Mouse (Mus musculus) midbrain, embryonic 15.5 days (tissue): ENCODE measurements at regions not wholly inside any gene's neighbourhood (a gene's known extent, or its start where the extent isn't known, plus 50 kb on each side); places are given as distances from the start of the nearest gene placed in this dataset.

Source experiments
- ATAC-seq: fragments of 200-750 bp; cut with Nextera tagmentation; replicated peaks from 2 replicates; pipeline ENCODE4 v1.8.0; 2017; ENCODE audit warnings: moderate TSS enrichment
- H3K27ac ChIP-seq: fragments of 300-500 bp; sonication (generic); 2 replicates; pipeline ENCODE4 v1.5.1; 2015; ENCODE audit warnings: mild to moderate bottlenecking, inconsistent platforms
- H3K27me3 ChIP-seq: fragments of 300-500 bp; sonication (generic); replicated peaks from 2 replicates; pipeline ENCODE4 v1.6.1; 2015; ENCODE audit warnings: inconsistent platforms
- H3K36me3 ChIP-seq: fragments of 300-500 bp; sonication (generic); replicated peaks from 2 replicates; pipeline ENCODE4 v1.6.1; 2015; ENCODE audit warnings: inconsistent platforms
- H3K4me1 ChIP-seq: fragments of 300-500 bp; sonication (generic); 2 replicates; pipeline ENCODE4 v1.6.1; 2015; ENCODE audit warnings: inconsistent platforms
- H3K4me2 ChIP-seq: fragments of 300-500 bp; sonication (generic); 2 replicates; pipeline ENCODE4 v1.6.1; 2015; ENCODE audit warnings: inconsistent platforms, mild to moderate bottlenecking, moderate library complexity
- H3K4me3 ChIP-seq: fragments of 300-500 bp; sonication (generic); 2 replicates; pipeline ENCODE4 v1.5.1; 2015; ENCODE audit warnings: mild to moderate bottlenecking, inconsistent platforms
- H3K9ac ChIP-seq: fragments of 300-500 bp; sonication (generic); 2 replicates; pipeline ENCODE4 v1.6.1; 2015; ENCODE audit warnings: mild to moderate bottlenecking, inconsistent platforms
- H3K9me3 ChIP-seq: fragments of 300-500 bp; sonication (generic); 2 replicates; pipeline ENCODE4 v1.6.1; 2016; ENCODE audit warnings: inconsistent platforms
- WGBS: fragments of 180-500 bp; shearing (Covaris S2); methylation state at CpG from one replicate; pipeline ENCODE4 v1.1.7; 2015; ENCODE audit warnings: mixed read lengths; 5-methylcytosine and 5-hydroxymethylcytosine counted together

GRCm38 (mm10) chr13:28531534-28531999, 274.2 kb downstream of the Gm11361 start:
- Histone ChIP-seq H3K4me2 (no peak overlapping the region), H3K9ac (no peak overlapping the region), H3K27ac (0 out of 2 replicates have a peak overlapping the region, but pooled peaks have one; percentile 46), H3K9me3 (no peaks in the 10 kb centered on the region), H3K4me1 (peaks cover 4% of the 10 kb centered on the region; the same call in 1 of the 2 replicates), H3K27me3 (no peaks in the 10 kb centered on the region), H3K4me3 (no peak overlapping the region), H3K36me3 (no peaks in the 10 kb centered on the region)
- ATAC-seq = no peak; the same call in 1 of the 2 replicates
- 86% methylated on average over 5 of the region's 5 CpGs for WGBS

GRCm38 (mm10) chr13:28530947-28531346, 273.6 kb downstream of the Gm11361 start:
- WGBS = 94% methylated on average over 3 of the region's 3 CpGs
- Histone ChIP-seq H3K9me3 (no peaks in the 10 kb centered on the region), H3K9ac (no peak overlapping the region), H3K27ac (no peak overlapping the region), H3K4me3 (no peak overlapping the region), H3K4me1 (peaks cover 4% of the 10 kb centered on the region; the same call in 1 of the 2 replicates), H3K36me3 (no peaks in the 10 kb centered on the region), H3K4me2 (no peak overlapping the region), H3K27me3 (no peaks in the 10 kb centered on the region)
- no peak for ATAC-seq

GRCm38 (mm10) chr13:28528898-28529511, 271.7 kb downstream of the Gm11361 start:
- 77% methylated on average over 4 of the region's 4 CpGs for WGBS
- no peak for ATAC-seq
- Histone ChIP-seq H3K27ac (no peak overlapping the region), H3K4me3 (no peak overlapping the region), H3K9me3 (no peaks in the 10 kb centered on the region), H3K36me3 (no peaks in the 10 kb centered on the region), H3K9ac (no peak overlapping the region), H3K4me1 (peaks cover 4% of the 10 kb centered on the region; the same call in 1 of the 2 replicates), H3K27me3 (no peaks in the 10 kb centered on the region), H3K4me2 (no peak overlapping the region)

- Histone ChIP-seq H3K9me3 (no peaks in the 10 kb centered on the region), H3K9ac (no peak overlapping the region), H3K36me3 (no peaks in the 10 kb centered on the region), H3K4me1 (no peaks in the 10 kb centered on the region), H3K27me3 (no peaks in the 10 kb centered on the region), H3K4me2 (no peak overlapping the region), H3K4me3 (no peak overlapping the region), H3K27ac (no peak overlapping the region)
- WGBS = 83% methylated on average over 1 of the region's 1 CpGs
- ATAC-seq = no peak
Observed at GRCm38 (mm10) chr13:28526299-28526698, 269.0 kb downstream of the Gm11361 start.

- no peak for ATAC-seq
- WGBS = 96% methylated on average over 3 of the region's 3 CpGs
- Histone ChIP-seq H3K9me3 (no peaks in the 10 kb centered on the region), H3K4me1 (0 out of 2 replicates have a peak, but pooled peaks cover 4% of the 10 kb centered on the region), H3K27me3 (no peaks in the 10 kb centered on the region), H3K4me3 (no peak overlapping the region), H3K9ac (no peak overlapping the region), H3K36me3 (no peaks in the 10 kb centered on the region), H3K27ac (no peak overlapping the region), H3K4me2 (no peak overlapping the region)
Observed at GRCm38 (mm10) chr13:28524411-28524810, 267.1 kb downstream of the Gm11361 start.

GRCm38 (mm10) chr13:28520127-28520482, 262.8 kb downstream of the Gm11361 start:
- Histone ChIP-seq H3K36me3 (no peaks in the 10 kb centered on the region), H3K9ac (no peak overlapping the region), H3K4me3 (no peak overlapping the region), H3K9me3 (no peaks in the 10 kb centered on the region), H3K27me3 (no peaks in the 10 kb centered on the region), H3K4me1 (0 out of 2 replicates have a peak, but pooled peaks cover 4% of the 10 kb centered on the region), H3K27ac (no peak overlapping the region), H3K4me2 (no peak overlapping the region)
- 81% methylated on average over 1 of the region's 1 CpGs for WGBS
- ATAC-seq = no peak

- Histone ChIP-seq H3K27me3 (no peaks in the 10 kb centered on the region), H3K9ac (no peak overlapping the region), H3K4me2 (no peak overlapping the region), H3K9me3 (no peaks in the 10 kb centered on the region), H3K4me3 (no peak overlapping the region), H3K36me3 (no peaks in the 10 kb centered on the region), H3K4me1 (0 out of 2 replicates have a peak, but pooled peaks cover 4% of the 10 kb centered on the region), H3K27ac (no peak overlapping the region)
- no peak for ATAC-seq
- 61% methylated on average over 3 of the region's 3 CpGs for WGBS
Observed at GRCm38 (mm10) chr13:28519383-28520126, 262.2 kb downstream of the Gm11361 start.

GRCm38 (mm10) chr13:28517161-28517560, 259.8 kb downstream of the Gm11361 start:
- Histone ChIP-seq H3K9ac (no peak overlapping the region), H3K4me3 (no peak overlapping the region), H3K4me1 (0 out of 2 replicates have a peak, but pooled peaks cover 4% of the 10 kb centered on the region), H3K9me3 (no peaks in the 10 kb centered on the region), H3K27me3 (no peaks in the 10 kb centered on the region), H3K36me3 (no peaks in the 10 kb centered on the region), H3K27ac (no peak overlapping the region), H3K4me2 (no peak overlapping the region)
- ATAC-seq = no peak
- WGBS = 83% methylated on average over 6 of the region's 6 CpGs

GRCm38 (mm10) chr13:28516636-28517035, 259.3 kb downstream of the Gm11361 start:
- no peaks in the 10 kb centered on the region for H3K36me3 ChIP-seq
- H3K27ac ChIP-seq = no peak overlapping the region
- H3K27me3 ChIP-seq = no peaks in the 10 kb centered on the region
- H3K4me2 ChIP-seq = no peak overlapping the region
- H3K9me3 ChIP-seq = no peaks in the 10 kb centered on the region
- ATAC-seq = no peak
- 55% methylated on average over 2 of the region's 2 CpGs for WGBS
- no peak overlapping the region for H3K9ac ChIP-seq
- H3K4me3 ChIP-seq = no peak overlapping the region
- H3K4me1 ChIP-seq = 0 out of 2 replicates have a peak, but pooled peaks cover 4% of the 10 kb centered on the region

- no peaks in the 10 kb centered on the region for H3K9me3 ChIP-seq
- H3K27ac ChIP-seq = no peak overlapping the region
- ATAC-seq = no peak
- H3K36me3 ChIP-seq = no peaks in the 10 kb centered on the region
- no peaks in the 10 kb centered on the region for H3K27me3 ChIP-seq
- H3K4me1 ChIP-seq = no peaks in the 10 kb centered on the region
- no peak overlapping the region for H3K4me3 ChIP-seq
- no peak overlapping the region for H3K4me2 ChIP-seq
- no peak overlapping the region for H3K9ac ChIP-seq
Observed at GRCm38 (mm10) chr13:28514245-28514644, 256.9 kb downstream of the Gm11361 start.

- H3K27me3 ChIP-seq = no peaks in the 10 kb centered on the region
- H3K9me3 ChIP-seq = no peaks in the 10 kb centered on the region
- WGBS = 89% methylated on average over 7 of the region's 7 CpGs
- H3K4me2 ChIP-seq = no peak overlapping the region
- no peak overlapping the region for H3K27ac ChIP-seq
- no peak overlapping the region for H3K4me3 ChIP-seq
- H3K36me3 ChIP-seq = no peaks in the 10 kb centered on the region
- H3K4me1 ChIP-seq = no peaks in the 10 kb centered on the region
- no peak for ATAC-seq
- H3K9ac ChIP-seq = no peak overlapping the region
Observed at GRCm38 (mm10) chr13:28513336-28513735, 256.0 kb downstream of the Gm11361 start.

GRCm38 (mm10) chr13:28512573-28513334, 255.4 kb downstream of the Gm11361 start:
- no peak overlapping the region for H3K4me3 ChIP-seq
- 0 out of 2 replicates have a peak, but pooled peaks cover 4% of the 10 kb centered on the region for H3K4me1 ChIP-seq
- H3K9ac ChIP-seq = no peak overlapping the region
- H3K9me3 ChIP-seq = no peaks in the 10 kb centered on the region
- no peaks in the 10 kb centered on the region for H3K27me3 ChIP-seq
- ATAC-seq = peak; percentile 70
- H3K27ac ChIP-seq = 0 out of 2 replicates have a peak overlapping the region, but pooled peaks have one; percentile 0
- 67% methylated on average over 11 of the region's 11 CpGs for WGBS
- H3K36me3 ChIP-seq = no peaks in the 10 kb centered on the region
- no peak overlapping the region for H3K4me2 ChIP-seq
